Mouse (Mus musculus): ENCODE data around the gene Coro6. TPM values are rescaled to one million over a fixed set of nuclear protein-coding genes. Genes with fewer than 3 reads are reported as not detected.
A peak's percentile ranks its signal among the peaks of the same experiment; 100 is the strongest.

Coro6 gene
- polyA plus RNA-seq (2012; rRNA removed) = 3.1 and 23.9 TPM in 2 replicates

GRCm38 (mm10) chr11:77462283-77463100 is at the start of gene Coro6:
TSS of gene Coro6 (plus strand) at chr11:77462411.
- no peak for TF ChIP-seq POLR2A (IDR thresholded peaks at IDR 0.05; ENCODE audit: control insufficient read depth, extremely low read depth, insufficient read depth, low read length, poor library complexity)
- TF ChIP-seq CTCF (IDR thresholded peaks at IDR 0.05; ENCODE audit: borderline replicate concordance, control insufficient read depth, extremely low read depth, insufficient read depth, low read length, poor library complexity) = no peak
- Histone ChIP-seq H3K27me3 (ENCODE audit: control insufficient read depth, insufficient read depth, low read length) (peaks cover 14% of the 10 kb centered on the region), H3K4me3 (ENCODE audit: control insufficient read depth, insufficient read depth, low read length) (peak within 1 kb of the TSS; percentile 16), H3K36me3 (ENCODE audit: control insufficient read depth, insufficient read depth, low read length) (no peaks in the 10 kb centered on the region), H3K4me1 (replicated peaks; ENCODE audit: control insufficient read depth, insufficient read depth, low read length) (peaks cover 13% of the 10 kb centered on the region), H3K27ac (ENCODE audit: control insufficient read depth, insufficient read depth, low read length) (no peak within 1 kb of the TSS)
- WGBS = 1% methylated on average over 73 of the region's 73 CpGs
- no peak for DNase-seq

- Histone ChIP-seq H3K27ac (ENCODE audit: control insufficient read depth, insufficient read depth, low read length) (no peak overlapping the region), H3K4me3 (ENCODE audit: control insufficient read depth, insufficient read depth, low read length) (no peak overlapping the region), H3K4me1 (replicated peaks; ENCODE audit: control insufficient read depth, insufficient read depth, low read length) (peaks cover 2% of the 10 kb centered on the region; the same call in 1 of the 2 replicates), H3K27me3 (ENCODE audit: control insufficient read depth, insufficient read depth, low read length) (no peaks in the 10 kb centered on the region), H3K36me3 (ENCODE audit: control insufficient read depth, insufficient read depth, low read length) (no peaks in the 10 kb centered on the region)
- no peak for TF ChIP-seq POLR2A (IDR thresholded peaks at IDR 0.05; ENCODE audit: control insufficient read depth, extremely low read depth, insufficient read depth, low read length, poor library complexity)
- no peak for TF ChIP-seq CTCF (IDR thresholded peaks at IDR 0.05; ENCODE audit: borderline replicate concordance, control insufficient read depth, extremely low read depth, insufficient read depth, low read length, poor library complexity)
- WGBS = 95% methylated on average over 2 of the region's 2 CpGs
- no peak for DNase-seq
Observed at GRCm38 (mm10) chr11:77414141-77414839, 47.9 kb upstream of the Coro6 start.

- Histone ChIP-seq H3K4me3 (ENCODE audit: control insufficient read depth, insufficient read depth, low read length) (no peak overlapping the region), H3K27me3 (ENCODE audit: control insufficient read depth, insufficient read depth, low read length) (no peaks in the 10 kb centered on the region), H3K36me3 (ENCODE audit: control insufficient read depth, insufficient read depth, low read length) (peaks cover 4% of the 10 kb centered on the region; the same call in 1 of the 2 replicates), H3K4me1 (replicated peaks; ENCODE audit: control insufficient read depth, insufficient read depth, low read length) (no peaks in the 10 kb centered on the region), H3K27ac (ENCODE audit: control insufficient read depth, insufficient read depth, low read length) (no peak overlapping the region)
- no peak for TF ChIP-seq CTCF (IDR thresholded peaks at IDR 0.05; ENCODE audit: borderline replicate concordance, control insufficient read depth, extremely low read depth, insufficient read depth, low read length, poor library complexity)
- no peak for TF ChIP-seq POLR2A (IDR thresholded peaks at IDR 0.05; ENCODE audit: control insufficient read depth, extremely low read depth, insufficient read depth, low read length, poor library complexity)
- WGBS = 95% methylated on average over 4 of the region's 4 CpGs
- DNase-seq = no peak
Observed at GRCm38 (mm10) chr11:77416212-77417000, 45.8 kb upstream of the Coro6 start.

- H3K36me3 ChIP-seq (ENCODE audit: control insufficient read depth, insufficient read depth, low read length) = peaks cover 19% of the 10 kb centered on the region
- no peak for TF ChIP-seq POLR2A (IDR thresholded peaks at IDR 0.05; ENCODE audit: control insufficient read depth, extremely low read depth, insufficient read depth, low read length, poor library complexity)
- TF ChIP-seq CTCF (IDR thresholded peaks at IDR 0.05; ENCODE audit: borderline replicate concordance, control insufficient read depth, extremely low read depth, insufficient read depth, low read length, poor library complexity) = no peak
- no peak for DNase-seq
- no peak overlapping the region for H3K4me3 ChIP-seq (ENCODE audit: control insufficient read depth, insufficient read depth, low read length)
- WGBS = 97% methylated on average over 4 of the region's 4 CpGs
- H3K4me1 ChIP-seq (replicated peaks; ENCODE audit: control insufficient read depth, insufficient read depth, low read length) = no peaks in the 10 kb centered on the region
- no peaks in the 10 kb centered on the region for H3K27me3 ChIP-seq (ENCODE audit: control insufficient read depth, insufficient read depth, low read length)
- H3K27ac ChIP-seq (ENCODE audit: control insufficient read depth, insufficient read depth, low read length) = no peak overlapping the region
Observed at GRCm38 (mm10) chr11:77418021-77418420, 44.2 kb upstream of the Coro6 start.

- Histone ChIP-seq H3K4me3 (ENCODE audit: control insufficient read depth, insufficient read depth, low read length) (no peak overlapping the region), H3K27ac (ENCODE audit: control insufficient read depth, insufficient read depth, low read length) (no peak overlapping the region), H3K4me1 (replicated peaks; ENCODE audit: control insufficient read depth, insufficient read depth, low read length) (no peaks in the 10 kb centered on the region), H3K36me3 (ENCODE audit: control insufficient read depth, insufficient read depth, low read length) (peaks cover 34% of the 10 kb centered on the region), H3K27me3 (ENCODE audit: control insufficient read depth, insufficient read depth, low read length) (no peaks in the 10 kb centered on the region)
- DNase-seq = no peak
- TF ChIP-seq CTCF (IDR thresholded peaks at IDR 0.05; ENCODE audit: borderline replicate concordance, control insufficient read depth, extremely low read depth, insufficient read depth, low read length, poor library complexity) (no peak), POLR2A (IDR thresholded peaks at IDR 0.05; ENCODE audit: control insufficient read depth, extremely low read depth, insufficient read depth, low read length, poor library complexity) (no peak)
- WGBS = 95% methylated on average over 4 of the region's 4 CpGs
Observed at GRCm38 (mm10) chr11:77423175-77423859, 38.9 kb upstream of the Coro6 start.

Data from thymus, adult 2 months (tissue).